Mouse (Mus musculus) frontal cortex, postnatal 14 days (tissue): ENCODE measurements around the gene Acsl6.
"Not testable (repeated sequence)": the region's sequence is repeated elsewhere in the genome, so short reads cannot be mapped to it uniquely, and the experiment has no call there.

Experiments
- DNase-seq, 2 experiments: peaks; one replicate each; pipeline ENCODE4 v3.0.0; 2022; ENCODE audit warnings: low spot score in 2 of 2

The Acsl6 gene

GRCm38 (mm10) chr11:54303728-54304470 lies at the start of gene Acsl6:
TSS of gene Acsl6 (plus strand) at chr11:54303798.
- no peak for DNase-seq

DNA sequence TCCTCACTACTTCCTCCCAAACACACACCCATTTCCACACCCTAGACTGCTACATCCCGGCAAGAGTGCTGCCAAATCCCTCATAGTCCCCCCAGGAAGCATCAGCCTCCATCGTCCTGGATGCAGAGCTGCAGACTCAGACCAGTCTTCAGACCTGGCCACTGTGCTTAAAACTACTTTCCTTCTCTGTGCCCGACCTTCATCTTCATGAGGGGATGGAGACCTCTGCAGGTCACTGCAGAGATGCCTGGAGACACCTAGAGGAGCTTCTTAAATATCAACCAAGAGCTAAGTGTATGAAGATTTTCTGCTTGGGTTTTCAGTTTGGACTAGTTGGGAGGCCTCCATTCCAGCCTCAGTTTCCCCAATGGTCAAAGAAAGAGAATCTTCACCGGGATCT lies 49.5 kb upstream of the Acsl6 start:
- no peak for DNase-seq

DNA sequence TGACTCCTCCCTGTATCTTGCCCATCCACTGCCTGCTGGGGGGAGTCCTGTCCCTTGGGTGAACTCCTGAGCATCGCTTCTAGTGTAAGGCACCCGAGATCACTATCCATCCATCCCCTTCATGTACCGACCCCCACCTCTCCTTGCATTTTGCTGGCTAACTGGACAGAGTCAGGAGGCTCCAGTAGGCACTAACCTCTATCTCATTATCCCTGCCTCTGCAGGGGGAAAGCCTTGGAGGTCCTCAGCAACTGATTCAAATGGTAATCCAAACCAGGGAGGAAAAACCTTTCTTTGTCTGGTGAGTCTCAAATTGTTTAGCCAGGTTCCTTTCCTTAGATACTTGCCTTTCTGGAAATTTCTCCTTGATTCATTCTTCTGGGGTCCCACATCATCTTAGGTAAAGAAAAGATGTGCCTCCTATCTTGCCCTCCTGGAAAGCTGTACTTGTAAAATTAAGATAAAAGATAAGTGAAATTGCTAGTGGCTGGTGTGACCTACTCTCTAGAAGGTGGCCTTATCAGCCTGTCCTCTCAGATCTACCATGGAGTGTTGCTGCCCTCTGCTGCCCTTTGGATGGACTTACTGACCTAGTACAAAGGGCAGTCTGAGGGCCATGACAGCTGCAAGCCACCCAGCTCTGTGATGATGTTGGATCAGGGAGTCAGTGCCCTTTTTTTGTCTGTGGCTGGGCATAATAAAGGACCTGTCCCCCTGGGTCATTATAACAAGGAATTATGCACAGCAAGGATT lies 46.8 kb upstream of the Acsl6 start:
- DNase-seq: peak; percentile 23 to 51

DNA sequence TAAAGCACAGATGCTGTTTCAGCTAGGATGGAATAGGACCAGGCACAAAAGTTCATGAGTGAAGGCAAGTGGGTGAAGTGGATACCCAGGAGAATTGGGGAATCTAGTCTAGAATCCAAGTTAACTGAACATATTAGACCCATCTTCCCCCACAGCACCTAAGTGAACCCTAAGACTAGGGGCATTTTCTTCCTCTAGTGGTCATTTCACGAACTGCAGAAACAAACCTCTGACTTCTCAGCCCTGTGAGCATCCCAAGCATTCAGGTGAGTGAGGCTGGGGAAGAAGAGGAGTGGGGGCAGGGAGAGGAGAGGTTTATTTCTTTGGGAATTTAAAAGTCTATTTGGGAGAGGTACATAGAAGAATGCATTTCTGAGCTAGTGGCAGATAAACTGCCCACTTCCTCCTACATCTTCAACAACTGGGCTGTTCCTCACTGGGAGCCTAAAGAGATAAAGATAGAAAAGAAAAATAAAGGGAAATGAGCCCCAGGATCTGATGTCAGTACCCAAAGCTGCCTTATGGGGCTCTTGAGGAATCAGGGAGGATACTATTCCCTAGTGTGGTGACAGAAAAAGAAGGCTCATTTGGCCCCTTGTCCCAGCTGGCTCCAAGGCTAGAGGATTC lies 40.1 kb upstream of the Acsl6 start:
- no peak for DNase-seq

GRCm38 (mm10) chr11:54264542-54264941 lies 39.1 kb upstream of the Acsl6 start:
- peak in 1 of 2 experiments; percentile 21 for DNase-seq

DNA sequence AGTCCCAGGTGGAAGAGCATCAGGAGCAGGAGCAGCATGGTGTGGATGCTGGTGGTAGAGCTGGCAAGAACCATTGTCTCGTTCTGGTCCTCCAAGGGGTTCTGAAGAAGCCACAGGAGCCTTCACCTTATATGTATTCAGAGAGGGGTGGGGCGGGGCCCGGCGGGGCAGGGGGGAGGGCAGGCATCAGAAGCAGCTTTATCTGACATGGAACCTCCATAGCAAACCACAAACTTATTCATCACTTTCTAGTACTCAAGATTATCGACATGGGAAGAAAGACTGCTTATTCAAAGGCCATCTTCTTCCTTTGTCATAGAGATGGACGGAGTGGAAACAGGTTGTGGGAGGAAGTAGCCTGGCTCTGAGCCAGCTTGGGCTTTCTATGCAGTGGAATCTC lies 36.4 kb upstream of the Acsl6 start, which contains the start of gene Il3:
Gene Il3 (minus strand): TSS at position 101 of the 400 bp plus-strand sequence.
- no peak for DNase-seq

DNA sequence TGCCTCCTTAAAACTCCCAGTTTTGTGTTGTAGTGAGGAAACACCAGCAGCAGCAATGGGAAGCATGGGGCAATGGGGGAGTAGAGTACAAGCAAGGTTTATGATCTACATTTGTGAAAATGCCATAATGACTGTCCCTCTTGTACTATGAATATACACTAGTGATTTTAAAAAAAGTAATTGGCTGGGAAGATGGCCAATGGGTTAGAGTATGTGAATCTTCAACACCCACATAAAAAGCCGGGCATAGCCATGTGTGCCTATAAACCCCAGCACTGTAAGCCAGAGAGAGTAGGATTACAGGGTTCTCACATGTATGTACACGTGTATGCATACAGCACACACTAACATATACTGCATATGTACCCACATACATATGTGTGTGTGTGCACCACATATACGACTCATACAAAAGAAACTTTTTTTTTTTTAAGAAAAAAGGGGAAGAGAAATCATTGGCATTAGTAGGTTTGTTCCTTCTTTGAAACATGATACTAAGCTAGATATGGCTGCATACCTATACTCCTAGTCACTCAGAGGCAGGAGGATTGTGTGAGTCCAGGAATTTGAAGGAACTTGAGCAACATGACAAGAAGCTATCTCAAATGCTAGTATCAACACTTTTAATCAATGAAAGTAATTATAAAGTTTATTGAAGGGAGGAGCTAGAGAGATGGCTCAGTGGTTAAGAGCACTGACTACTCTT lies 34.3 kb upstream of the Acsl6 start:
- DNase-seq: no peak

DNA sequence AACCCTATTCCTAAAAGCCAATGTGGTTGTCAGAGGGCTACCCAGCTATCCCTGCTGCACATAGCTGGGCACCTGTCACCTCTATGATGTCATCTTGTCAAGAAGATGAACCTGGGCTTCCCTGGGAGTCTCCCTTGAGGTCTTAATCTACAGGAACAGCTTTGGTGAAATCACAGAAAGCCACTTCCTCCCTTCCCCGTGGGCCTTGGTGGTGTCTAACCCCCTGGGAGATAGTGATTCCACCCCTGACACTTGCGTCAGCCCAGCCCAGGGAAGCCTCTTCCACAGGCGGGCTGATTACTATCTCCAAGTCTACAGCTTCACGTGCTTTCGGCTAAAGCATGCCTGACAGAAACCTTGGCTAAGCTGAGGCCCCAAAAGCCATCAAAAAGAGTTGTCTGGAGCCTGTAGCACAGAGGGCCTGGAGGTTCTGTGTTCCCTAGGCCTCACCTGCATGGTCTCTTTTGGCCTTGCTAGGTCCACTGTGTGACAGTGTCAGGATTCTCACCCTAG lies 32.1 kb upstream of the Acsl6 start:
- DNase-seq: no peak

DNA sequence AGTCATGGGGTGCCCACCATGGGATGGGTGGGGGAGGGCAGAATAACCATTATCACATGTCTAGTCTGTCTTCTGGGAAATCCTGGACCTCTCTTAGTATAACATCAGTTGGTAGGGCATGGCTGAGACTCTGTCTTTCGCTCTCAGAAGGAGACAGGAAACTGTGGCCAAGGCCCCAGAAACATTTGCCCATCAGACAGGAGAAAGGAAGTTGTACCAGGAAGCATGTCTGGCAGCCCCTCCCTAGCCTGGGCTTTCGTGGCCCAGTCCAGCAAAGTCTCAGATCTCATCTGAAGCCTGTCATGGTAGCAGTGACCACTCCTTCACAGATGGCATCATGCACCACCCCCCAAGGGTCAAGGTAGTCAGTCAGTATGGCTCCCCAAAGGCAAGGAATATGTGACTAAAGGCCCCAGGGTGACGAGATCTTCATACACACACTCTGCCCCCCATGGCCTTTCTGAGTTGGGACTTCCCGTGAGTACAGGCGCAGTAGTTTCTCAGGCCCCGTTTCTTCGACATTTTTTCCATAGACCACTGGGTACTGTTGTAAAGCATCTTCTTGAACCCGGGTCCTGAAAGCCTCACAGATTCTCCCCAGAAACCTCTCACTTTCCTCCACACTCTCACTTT lies 15.7 kb upstream of the Acsl6 start:
- DNase-seq: no peak

DNA sequence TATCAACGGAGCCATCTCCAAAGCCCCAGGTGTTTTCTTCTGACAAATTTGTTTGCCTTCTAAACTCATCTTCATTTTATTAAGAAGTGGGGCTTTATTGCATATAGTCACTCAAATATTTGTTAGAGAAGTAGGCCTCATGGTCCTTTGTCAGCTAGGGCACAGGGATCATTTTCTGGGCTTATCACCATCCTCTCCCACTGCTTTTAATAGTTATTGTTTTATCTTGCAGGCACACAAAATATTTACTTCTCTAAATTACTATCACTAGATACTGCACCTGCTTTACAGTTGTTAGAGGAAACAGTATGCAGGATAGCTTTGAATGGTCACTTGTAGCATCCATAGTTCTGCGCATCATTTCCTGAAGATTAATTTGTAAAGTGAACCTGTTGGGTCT lies 11.4 kb upstream of the Acsl6 start:
- DNase-seq: no peak

DNA sequence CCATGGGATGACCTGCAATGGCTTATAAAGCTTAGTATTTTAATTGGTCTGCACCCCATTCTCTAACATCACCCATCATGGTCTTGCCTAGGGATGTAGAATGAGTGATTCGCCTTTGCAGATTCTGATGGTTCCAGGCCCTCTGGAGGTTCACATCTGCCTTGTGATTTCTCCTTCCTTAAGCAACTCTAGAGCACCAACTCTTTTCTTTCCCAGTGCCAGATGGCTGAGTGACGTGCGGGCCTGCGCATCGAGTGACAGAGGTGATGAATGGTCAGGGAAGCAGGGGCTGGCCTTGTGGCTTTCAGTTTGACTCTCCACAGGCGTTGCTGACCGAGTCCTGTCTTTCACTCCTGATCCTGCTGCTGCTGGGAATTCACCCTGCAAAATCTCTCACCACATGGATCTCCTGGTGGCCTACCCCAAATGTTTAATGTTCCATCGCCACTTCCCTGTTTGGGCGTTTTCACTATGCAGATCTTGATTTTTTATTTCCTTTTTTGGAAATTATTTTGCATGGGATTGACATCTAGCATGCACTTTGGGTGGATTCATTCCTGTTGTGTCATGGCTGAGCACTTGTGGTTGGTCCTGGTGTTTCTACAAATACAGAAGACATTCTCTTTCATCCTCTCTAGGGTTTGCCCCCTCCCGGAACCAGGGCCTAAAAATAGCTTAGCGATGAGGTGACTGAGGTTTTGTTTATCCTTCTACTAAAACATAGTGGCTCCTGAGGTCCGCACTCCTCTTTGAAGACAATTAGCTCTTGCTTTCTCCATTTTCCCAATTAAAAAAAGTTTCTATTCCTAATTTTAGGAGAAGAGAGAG lies 9.4 kb upstream of the Acsl6 start:
- DNase-seq: no peak

GRCm38 (mm10) chr11:54295971-54296370 lies 7.6 kb upstream of the Acsl6 start:
- no peak for DNase-seq

- DNase-seq: no peak
These were observed 6.9 kb upstream of the Acsl6 start for GRCm38 (mm10) chr11:54296734-54297133.

- not testable (repeated sequence) for DNase-seq
These were observed 6.1 kb upstream of the Acsl6 start for GRCm38 (mm10) chr11:54297471-54297870.

DNA sequence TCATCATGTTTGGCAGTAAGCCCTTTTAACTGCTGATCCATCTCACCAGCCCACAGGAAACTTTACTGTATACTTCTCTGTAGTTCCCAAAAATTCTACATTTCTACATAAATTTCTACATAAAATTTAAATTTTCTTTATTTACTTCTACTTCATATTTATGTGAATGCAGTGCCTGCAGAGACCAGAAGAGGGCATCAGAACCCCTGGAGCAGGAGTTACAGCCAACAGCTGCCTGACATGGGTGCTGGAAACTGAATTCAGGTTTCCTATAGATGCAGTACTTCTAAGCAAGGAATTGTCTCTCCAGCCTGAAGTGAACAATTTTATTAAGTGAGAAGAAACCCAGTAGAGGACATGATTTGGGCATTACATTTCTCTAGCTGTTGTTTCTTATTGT lies 4.8 kb upstream of the Acsl6 start:
- no peak for DNase-seq

- no peak for DNase-seq
These were observed 1.6 kb upstream of the Acsl6 start for GRCm38 (mm10) chr11:54301994-54302393.

DNA sequence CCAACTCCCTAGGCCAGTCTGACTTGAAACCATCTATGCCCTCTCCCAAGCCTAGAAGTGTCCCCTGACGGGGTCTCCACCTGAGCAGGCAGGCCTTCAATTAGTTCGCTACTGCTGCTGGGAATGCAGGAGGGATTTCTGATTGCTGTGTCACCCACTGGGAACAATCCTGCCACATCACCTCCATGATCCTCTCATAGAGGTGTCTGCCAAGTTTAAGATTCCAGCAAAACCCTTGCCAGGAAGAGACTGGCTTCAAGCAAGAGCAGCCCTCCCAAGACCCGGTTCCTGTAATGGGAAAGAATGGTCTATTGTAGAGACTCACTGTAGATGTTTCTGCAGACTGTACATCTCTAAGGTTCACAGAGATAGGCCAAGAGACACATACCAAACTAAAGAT lies 992 bp upstream of the Acsl6 start:
- DNase-seq: no peak

- DNase-seq: no peak
These were observed 396 bp upstream of the Acsl6 start for GRCm38 (mm10) chr11:54303076-54303727.

GRCm38 (mm10) chr11:54304471-54304873 lies 874 bp downstream of the Acsl6 start:
- no peak for DNase-seq

GRCm38 (mm10) chr11:54305331-54305730 lies 1.7 kb downstream of the Acsl6 start:
- no peak for DNase-seq
